Mouse (Mus musculus): Measurements from ENCODE around the gene Ugt1a6a.
"Not testable (repeated sequence)": the region's sequence is repeated elsewhere in the genome, so short reads cannot be mapped to it uniquely, and the experiment has no call there.

DNA sequence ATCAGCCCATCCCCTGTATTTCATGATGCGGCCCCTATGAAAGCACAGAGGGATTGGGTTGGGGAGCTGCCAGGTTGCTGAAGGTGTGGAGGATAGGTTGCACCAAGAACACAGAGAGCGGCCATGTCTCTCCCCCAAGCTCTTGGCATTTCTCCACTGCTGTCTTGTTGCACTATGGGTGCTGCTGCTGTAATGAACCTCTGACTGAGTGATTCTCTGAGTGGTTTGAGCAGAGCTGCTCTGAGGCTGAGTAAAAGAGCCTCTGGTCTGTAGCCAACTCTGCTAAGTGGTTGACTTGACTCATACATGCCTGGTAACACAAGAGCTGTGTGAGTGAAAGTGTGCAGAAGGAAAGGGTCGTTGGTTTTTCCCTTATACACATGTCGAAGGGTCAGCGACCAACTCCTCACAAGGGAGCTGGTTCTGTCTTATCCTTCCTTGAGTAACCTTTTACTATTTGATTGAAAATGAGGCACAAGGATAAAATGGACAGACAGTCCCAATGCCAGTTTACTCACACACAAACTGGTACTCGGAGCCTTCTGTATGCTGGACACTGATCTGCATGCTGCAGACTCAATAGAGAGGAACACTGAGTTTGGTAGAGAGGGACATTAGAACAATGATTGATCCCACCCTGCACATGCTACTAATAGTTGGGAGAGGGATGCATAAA lies 758 bp downstream of the Ugt1a6a start:
- not testable (repeated sequence) for TF ChIP-seq CTCF (conservative IDR thresholded peaks at IDR 0.05; ENCODE audit: low read length); POU5F1 (IDR thresholded peaks at IDR 0.05; ENCODE audit: borderline replicate concordance, low read length); NANOG (IDR thresholded peaks at IDR 0.05; ENCODE audit: borderline replicate concordance, low read length)

Measured in E14TG2a.4 (cell line).